In the genomic region with DNA sequence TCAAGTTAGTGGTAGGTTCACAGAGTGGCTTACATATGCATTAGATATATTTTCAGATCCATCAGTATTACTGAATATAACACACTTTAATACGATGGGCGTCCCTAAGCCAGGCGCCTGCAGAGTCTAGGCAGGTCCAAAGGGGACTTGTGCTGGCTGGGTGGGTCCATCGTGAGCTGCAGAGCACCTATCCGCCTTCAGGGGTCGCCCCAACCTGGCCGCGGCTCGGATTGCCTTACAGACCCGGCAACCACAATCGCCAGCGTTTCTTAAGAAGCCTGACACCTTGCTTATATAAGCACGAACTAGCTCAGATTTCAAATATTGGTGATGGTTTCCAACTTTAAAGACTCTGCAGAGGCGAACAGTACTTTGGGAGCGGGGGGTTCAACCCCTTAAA, we compare ENCODE assay signal across 8 mouse cellular contexts.
DNase-seq lines count a peak whose midpoint lies in the region; ATAC-seq and TF ChIP-seq lines count a peak whose summit lies in the region.

No protein-coding gene starts in this region.

- ATAC-seq in embryonic facial prominence, embryonic 15.5 days (ENCODE audit: insufficient number of reproducible peaks, low FRiP score, low TSS enrichment, low read depth), result no peak
- no peak for ATAC-seq in hindbrain, embryonic 15.5 days (ENCODE audit: low FRiP score, low read depth)

- no peaks in the 10 kb centered on the region for H3K36me3 ChIP-seq in embryonic facial prominence, embryonic 15.5 days
- H3K36me3 ChIP-seq in hindbrain, embryonic 15.5 days, result no peaks in the 10 kb centered on the region
- no peaks in the 10 kb centered on the region for H3K36me3 ChIP-seq in thymus, adult 2 months (ENCODE audit: control insufficient read depth, insufficient read depth, low read length)

- no peaks in the 10 kb centered on the region for H3K9me3 ChIP-seq in embryonic facial prominence, embryonic 15.5 days (replicated peaks)
- no peaks in the 10 kb centered on the region for H3K9me3 ChIP-seq in hindbrain, embryonic 15.5 days

- peak overlapping the region; percentile 20; the same call in 1 of the 2 replicates for H3K4me3 ChIP-seq in embryonic facial prominence, embryonic 15.5 days (replicated peaks)
- no peak overlapping the region for H3K4me3 ChIP-seq in hindbrain, embryonic 15.5 days
- H3K4me3 ChIP-seq in thymus, adult 2 months (ENCODE audit: control insufficient read depth, insufficient read depth, low read length), result no peak overlapping the region

- H3K9ac ChIP-seq in embryonic facial prominence, embryonic 15.5 days, result no peak overlapping the region
- H3K9ac ChIP-seq in hindbrain, embryonic 15.5 days, result no peak overlapping the region

- H3K4me1 ChIP-seq in embryonic facial prominence, embryonic 15.5 days, result no peaks in the 10 kb centered on the region
- H3K4me1 ChIP-seq in hindbrain, embryonic 15.5 days (replicated peaks), result 0 out of 2 replicates have a peak, but pooled peaks cover 8% of the 10 kb centered on the region
- H3K4me1 ChIP-seq in thymus, adult 2 months (replicated peaks; ENCODE audit: control insufficient read depth, insufficient read depth, low read length), result no peaks in the 10 kb centered on the region

- no peak for TF ChIP-seq CTCF in thymus, adult 2 months (IDR thresholded peaks at IDR 0.05; ENCODE audit: borderline replicate concordance, control insufficient read depth, extremely low read depth, insufficient read depth, low read length, poor library complexity)

- peak overlapping the region; percentile 40 for H3K4me2 ChIP-seq in embryonic facial prominence, embryonic 15.5 days (replicated peaks)
- peak overlapping the region; percentile 46 for H3K4me2 ChIP-seq in hindbrain, embryonic 15.5 days

- TF ChIP-seq POLR2A in thymus, adult 2 months (IDR thresholded peaks at IDR 0.05; ENCODE audit: control insufficient read depth, extremely low read depth, insufficient read depth, low read length, poor library complexity), result no peak

- DNase-seq in layer of hippocampus, postnatal 14 days (ENCODE audit: low spot score in 2 of 2), result peak; percentile 4 to 6
- DNase-seq in layer of hippocampus, adult 9-11 months, result no peak
- peak; percentile 33 for DNase-seq in liver
- DNase-seq in naive thymus-derived CD4-positive, alpha-beta T cell, adult 2 months (ENCODE audit: low read depth), result peak; percentile 40
- DNase-seq in thymus, adult 2 months, result peak; percentile 27
- no peak for DNase-seq in spleen, adult 18-20 months

- no peaks in the 10 kb centered on the region for H3K27me3 ChIP-seq in embryonic facial prominence, embryonic 15.5 days
- H3K27me3 ChIP-seq in hindbrain, embryonic 15.5 days, result no peaks in the 10 kb centered on the region
- no peaks in the 10 kb centered on the region for H3K27me3 ChIP-seq in thymus, adult 2 months (ENCODE audit: control insufficient read depth, insufficient read depth, low read length)

- 16% methylated on average over 15 of the region's 15 CpGs for WGBS in embryonic facial prominence, embryonic 15.5 days
- 23% methylated on average over 15 of the region's 15 CpGs for WGBS in hindbrain, embryonic 15.5 days
- WGBS in thymus, adult 2 months, result 13% methylated on average over 15 of the region's 15 CpGs

- no peak overlapping the region for H3K27ac ChIP-seq in embryonic facial prominence, embryonic 15.5 days (replicated peaks)
- H3K27ac ChIP-seq in hindbrain, embryonic 15.5 days (replicated peaks), result no peak overlapping the region
- H3K27ac ChIP-seq in thymus, adult 2 months (ENCODE audit: control insufficient read depth, insufficient read depth, low read length), result no peak overlapping the region

Comparison
In these comparisons a context has a peak if more than half of its experiments do, and no peak if none do; other contexts are left out.
1. DNase-seq: peak in layer of hippocampus, postnatal 14 days (2 of 2), liver (single experiment), naive thymus-derived CD4-positive, alpha-beta T cell, adult 2 months (single experiment) and thymus, adult 2 months (single experiment); none in layer of hippocampus, adult 9-11 months (single experiment) and spleen, adult 18-20 months (0 of 2).